Mouse (Mus musculus) ES-CJ7 (cell line): ENCODE measurements at regions not wholly inside any gene's neighbourhood (a gene's known extent, or its start where the extent isn't known, plus 50 kb on each side); places are given as distances from the start of the nearest gene placed in this dataset.

Experiments
- DNase-seq: peaks from one replicate; pipeline ENCODE4 v3.0.0; 2011; ENCODE audit warnings: low read depth, low spot score

DNA sequence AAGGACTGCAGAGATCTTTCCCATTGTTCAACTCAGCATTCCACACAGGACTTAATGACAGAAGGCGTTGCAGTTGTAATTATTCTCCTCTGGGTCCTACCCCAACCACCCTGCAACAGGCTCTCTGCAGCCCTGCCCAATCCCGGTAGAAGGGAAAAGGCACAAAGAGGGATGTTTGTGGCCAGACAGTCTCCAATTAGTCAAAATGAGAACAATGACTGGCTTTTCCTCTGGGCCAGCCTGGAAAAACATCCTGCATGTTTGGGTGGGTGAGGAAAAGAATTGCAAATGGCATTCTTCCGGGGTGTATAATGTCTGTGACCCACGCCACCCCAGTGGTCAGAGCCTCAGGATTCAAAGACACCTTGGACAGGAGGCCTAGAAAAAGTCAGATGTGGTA is 168.8 kb upstream of the Spag17 start:
- DNase-seq: no peak

- no peak for DNase-seq
These were observed 147.0 kb upstream of the Spag17 start for GRCm38 (mm10) chr3:99738093-99738803.

DNA sequence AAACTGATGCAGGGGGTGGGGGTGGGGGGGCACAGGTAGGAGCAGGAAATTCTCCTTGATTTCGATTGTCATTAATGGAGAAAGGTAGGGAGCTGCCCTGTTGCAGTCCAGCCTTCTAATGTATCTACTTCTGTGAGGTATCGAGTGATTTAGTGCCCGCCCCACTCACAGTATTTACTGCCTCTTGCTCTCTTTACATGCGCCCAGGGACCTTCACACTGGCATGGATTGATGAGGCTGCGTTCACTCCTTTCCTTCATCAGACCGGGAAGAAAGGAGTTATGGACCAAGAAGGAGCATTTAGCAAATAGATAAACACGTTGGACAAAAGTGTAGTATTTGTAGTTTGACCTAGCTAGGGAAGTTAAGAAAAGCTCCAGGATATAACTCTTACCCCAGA is 145.6 kb upstream of the Spag17 start:
- no peak for DNase-seq

GRCm38 (mm10) chr3:99741249-99742222 is 143.7 kb upstream of the Spag17 start:
- DNase-seq: no peak

GRCm38 (mm10) chr3:99749725-99750124 is 135.5 kb upstream of the Spag17 start:
- DNase-seq: no peak

DNA sequence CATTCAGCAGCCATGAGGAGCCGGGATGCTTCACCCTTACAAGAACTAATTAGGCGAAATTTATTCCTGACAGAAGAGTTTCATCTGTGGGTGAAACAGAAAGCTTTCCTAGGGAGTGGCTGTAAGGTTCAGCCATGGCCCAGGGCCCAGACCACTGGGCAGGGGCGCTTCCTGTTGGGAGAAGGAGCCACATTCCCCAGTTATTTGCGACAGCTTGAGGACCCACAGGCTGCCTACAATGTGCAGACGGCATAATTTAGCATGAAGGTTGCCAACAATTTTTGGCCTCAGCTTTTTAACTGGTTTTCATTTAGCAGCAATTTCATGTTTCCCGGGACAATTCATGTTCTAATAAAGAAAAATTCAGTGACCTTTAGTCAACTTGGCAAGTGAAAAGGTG is 106.7 kb upstream of the Spag17 start:
- no peak for DNase-seq

GRCm38 (mm10) chr3:99785955-99786529 is 99.2 kb upstream of the Spag17 start:
- DNase-seq: no peak

- DNase-seq: no peak
These were observed 93.9 kb upstream of the Spag17 start for GRCm38 (mm10) chr3:99791316-99791715.

GRCm38 (mm10) chr3:99793622-99794021 is 91.6 kb upstream of the Spag17 start:
- DNase-seq: no peak

GRCm38 (mm10) chr3:99795835-99796234 is 89.4 kb upstream of the Spag17 start:
- no peak for DNase-seq

- no peak for DNase-seq
These were observed 87.4 kb upstream of the Spag17 start for GRCm38 (mm10) chr3:99797791-99798190.

GRCm38 (mm10) chr3:99810532-99810931 is 74.7 kb upstream of the Spag17 start:
- no peak for DNase-seq

DNA sequence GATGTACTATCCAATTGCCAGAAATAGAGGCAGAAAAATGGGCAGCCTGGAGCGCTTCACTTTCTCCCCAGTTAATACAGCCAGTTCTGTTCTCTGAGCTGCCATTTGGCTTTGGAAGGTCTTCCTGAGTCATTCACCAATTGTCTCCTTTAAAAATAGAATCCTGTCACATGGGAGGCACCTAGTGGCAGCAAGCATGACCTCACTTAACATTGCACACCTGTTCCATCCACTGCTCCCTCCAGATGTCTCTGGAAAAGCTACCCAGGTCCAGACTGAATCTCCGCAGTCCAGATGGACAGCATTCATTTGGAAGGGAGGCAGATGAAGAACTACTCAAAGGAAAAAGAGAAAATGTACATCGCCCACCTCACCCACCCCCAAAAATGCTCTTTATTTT is 73.9 kb upstream of the Spag17 start:
- peak; percentile 3 for DNase-seq

DNA sequence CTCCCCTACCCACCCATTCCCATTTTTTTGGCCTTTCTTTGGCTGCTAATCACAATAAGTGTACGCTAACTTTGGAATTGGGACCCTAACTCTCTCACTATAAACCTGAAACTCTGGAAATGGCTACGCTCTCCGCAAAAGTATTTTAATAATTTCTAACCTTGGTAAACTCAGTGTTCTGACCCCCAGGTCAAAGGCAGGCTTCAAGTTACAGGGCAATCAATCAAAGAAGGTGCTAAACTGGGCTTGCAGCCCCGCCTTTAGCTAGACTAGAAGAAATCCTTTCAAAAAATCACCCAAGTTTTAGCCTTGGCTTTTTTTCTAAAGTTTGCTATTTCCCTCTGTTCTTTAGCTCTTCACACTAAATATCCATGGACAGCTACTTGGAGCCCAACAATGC is 72.4 kb upstream of the Spag17 start:
- DNase-seq: no peak

GRCm38 (mm10) chr3:99815115-99815514 is 70.1 kb upstream of the Spag17 start:
- DNase-seq: no peak

DNA sequence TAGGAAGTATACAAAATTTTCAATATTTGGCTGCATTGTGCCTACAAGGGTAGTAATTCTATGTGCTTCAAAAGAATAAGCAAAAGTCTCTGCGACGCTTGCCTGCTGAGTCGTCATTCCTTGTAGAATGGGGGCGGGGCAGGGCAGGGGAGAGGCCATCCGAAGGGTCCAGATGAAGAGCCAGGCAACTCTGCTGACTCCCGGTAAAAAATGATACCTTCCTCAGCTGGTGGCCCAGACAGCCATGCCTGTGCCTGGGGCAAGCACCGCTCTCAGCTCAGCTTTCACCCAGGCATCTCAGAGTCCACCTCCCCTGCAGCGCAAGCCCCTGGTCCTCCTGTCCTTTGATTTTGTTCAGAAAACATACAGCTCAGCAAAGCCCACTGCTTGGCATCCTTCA is 67.2 kb upstream of the Spag17 start:
- no peak for DNase-seq

DNA sequence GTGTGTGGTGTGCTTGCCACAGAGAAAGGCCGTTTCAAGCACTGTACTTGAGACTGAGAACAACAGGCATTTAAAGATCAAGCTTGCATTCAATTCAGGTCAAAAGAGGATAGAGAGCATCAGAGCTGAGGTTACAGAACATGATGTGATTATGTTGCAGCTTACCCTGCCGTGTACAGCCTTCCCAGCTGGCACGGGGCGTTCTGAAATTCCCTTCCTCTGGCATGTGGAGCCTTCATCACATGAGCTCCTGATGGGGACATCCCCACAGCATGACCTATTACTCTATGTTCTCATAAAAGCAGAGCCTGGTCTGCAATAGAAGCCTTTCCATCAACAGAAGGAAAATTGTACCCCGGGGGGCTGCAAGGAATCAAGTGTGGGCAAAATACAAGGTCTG is 62.5 kb upstream of the Spag17 start:
- DNase-seq: no peak

DNA sequence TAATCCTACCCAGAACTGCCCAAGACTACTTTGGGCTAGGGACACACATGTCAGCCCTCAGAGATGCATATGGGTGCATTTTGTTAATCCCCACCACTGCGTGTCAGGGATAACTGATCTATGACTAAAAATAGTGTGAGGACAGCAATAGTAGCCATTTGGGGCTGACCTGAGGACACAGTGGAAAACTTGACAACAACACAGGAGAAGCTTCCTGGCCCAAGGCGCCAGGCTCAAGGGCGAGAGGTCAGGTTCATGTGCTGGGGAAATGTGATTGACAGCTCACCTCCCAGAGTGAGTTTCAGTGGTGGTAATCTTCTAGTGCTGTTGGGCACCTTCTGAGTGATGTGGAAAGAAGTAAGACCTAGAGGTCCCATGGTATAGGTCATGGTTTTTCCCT is 62.0 kb upstream of the Spag17 start:
- DNase-seq: no peak
